Mouse (Mus musculus): ENCODE results near the gene Arl8b. TPM values are rescaled to one million over a fixed set of nuclear protein-coding genes. Genes with fewer than 3 reads are reported as not detected.
A peak's percentile ranks its signal among the peaks of the same experiment; 100 is the strongest.

Gene Arl8b
- total and polyA plus RNA-seq, 2 experiments from 2014 or later: 75.9 to 97.6 TPM

GRCm38 (mm10) chr6:108784056-108784455, 1.2 kb downstream of the Arl8b start:
- Histone ChIP-seq H3K27ac (ENCODE audit: low read depth, low read length) (no peak overlapping the region), H3K36me3 (ENCODE audit: insufficient read depth) (no peaks in the 10 kb centered on the region), H3K9me3 (ENCODE audit: low read length) (no peaks in the 10 kb centered on the region), H3K9ac (peak overlapping the region; percentile 98), H3K27me3 (ENCODE audit: insufficient read depth, low read length) (no peaks in the 10 kb centered on the region), H3K4me1 (ENCODE audit: insufficient read depth) (peaks cover 11% of the 10 kb centered on the region), H3K4me3 (ENCODE audit: low read depth, low read length) (peak overlapping the region; percentile 100), H3K4me2 (ENCODE audit: low read depth) (peak overlapping the region; percentile 63)
- ATAC-seq (no peak), DNase-seq (no peak)
- no peak for TF ChIP-seq CTCF (IDR thresholded peaks at IDR 0.05; ENCODE audit: low read depth)
- WGBS: 29% methylated on average over 11 of the region's 11 CpGs

GRCm38 (mm10) chr6:108784796-108785195, 1.9 kb downstream of the Arl8b start:
- no peak overlapping the region for H3K27ac ChIP-seq (ENCODE audit: low read depth, low read length)
- 74% methylated on average over 5 of the region's 5 CpGs for WGBS
- peak overlapping the region; percentile 100; the same call in 1 of the 2 replicates for H3K4me3 ChIP-seq (ENCODE audit: low read depth, low read length)
- no peaks in the 10 kb centered on the region for H3K9me3 ChIP-seq (ENCODE audit: low read length)
- peak overlapping the region; percentile 63 for H3K4me2 ChIP-seq (ENCODE audit: low read depth)
- no peaks in the 10 kb centered on the region for H3K27me3 ChIP-seq (ENCODE audit: insufficient read depth, low read length)
- TF ChIP-seq CTCF (IDR thresholded peaks at IDR 0.05; ENCODE audit: low read depth): no peak
- no peaks in the 10 kb centered on the region for H3K36me3 ChIP-seq (ENCODE audit: insufficient read depth)
- ATAC-seq: no peak
- 0 out of 2 replicates have a peak overlapping the region, but pooled peaks have one; percentile 10 for H3K9ac ChIP-seq
- peaks cover 11% of the 10 kb centered on the region for H3K4me1 ChIP-seq (ENCODE audit: insufficient read depth)
- no peak for DNase-seq

- no peak overlapping the region for H3K4me2 ChIP-seq (ENCODE audit: low read depth)
- no peak for TF ChIP-seq CTCF (IDR thresholded peaks at IDR 0.05; ENCODE audit: low read depth)
These were observed 2.7 kb downstream of the Arl8b start for GRCm38 (mm10) chr6:108785551-108785950.

GRCm38 (mm10) chr6:108791498-108791897, 8.6 kb downstream of the Arl8b start:
- H3K4me2 ChIP-seq (ENCODE audit: low read depth): no peak overlapping the region
- H3K9me3 ChIP-seq (ENCODE audit: low read length): no peaks in the 10 kb centered on the region
- H3K4me3 ChIP-seq (ENCODE audit: low read depth, low read length): no peak overlapping the region
- WGBS: 88% methylated on average over 5 of the region's 5 CpGs
- H3K36me3 ChIP-seq (ENCODE audit: insufficient read depth): no peaks in the 10 kb centered on the region
- H3K4me1 ChIP-seq (ENCODE audit: insufficient read depth): 0 out of 2 replicates have a peak, but pooled peaks cover 3% of the 10 kb centered on the region
- H3K27me3 ChIP-seq (ENCODE audit: insufficient read depth, low read length): no peaks in the 10 kb centered on the region
- no peak for DNase-seq
- no peak for TF ChIP-seq CTCF (IDR thresholded peaks at IDR 0.05; ENCODE audit: low read depth)
- no peak overlapping the region for H3K27ac ChIP-seq (ENCODE audit: low read depth, low read length)
- no peak overlapping the region for H3K9ac ChIP-seq
- ATAC-seq: no peak

More at GRCm38 (mm10) chr6:108785551-108785950, 2.7 kb downstream of the Arl8b start:
- ATAC-seq: no peak
- Histone ChIP-seq H3K27ac (ENCODE audit: low read depth, low read length) (no peak overlapping the region), H3K4me3 (ENCODE audit: low read depth, low read length) (no peak overlapping the region), H3K9ac (no peak overlapping the region), H3K27me3 (ENCODE audit: insufficient read depth, low read length) (no peaks in the 10 kb centered on the region), H3K9me3 (ENCODE audit: low read length) (no peaks in the 10 kb centered on the region), H3K36me3 (ENCODE audit: insufficient read depth) (no peaks in the 10 kb centered on the region), H3K4me1 (ENCODE audit: insufficient read depth) (peaks cover 11% of the 10 kb centered on the region)
- DNase-seq: no peak
- 88% methylated on average over 3 of the region's 3 CpGs for WGBS

GRCm38 (mm10) chr6:108795912-108796311, 13.0 kb downstream of the Arl8b start:
- Histone ChIP-seq H3K27me3 (ENCODE audit: insufficient read depth, low read length) (no peaks in the 10 kb centered on the region), H3K4me2 (ENCODE audit: low read depth) (no peak overlapping the region), H3K4me3 (ENCODE audit: low read depth, low read length) (no peak overlapping the region), H3K4me1 (ENCODE audit: insufficient read depth) (0 out of 2 replicates have a peak, but pooled peaks cover 3% of the 10 kb centered on the region), H3K9ac (no peak overlapping the region), H3K36me3 (ENCODE audit: insufficient read depth) (no peaks in the 10 kb centered on the region), H3K27ac (ENCODE audit: low read depth, low read length) (no peak overlapping the region), H3K9me3 (ENCODE audit: low read length) (no peaks in the 10 kb centered on the region)
- TF ChIP-seq CTCF (IDR thresholded peaks at IDR 0.05; ENCODE audit: low read depth): no peak
- ATAC-seq (no peak), DNase-seq (no peak)
- WGBS: 71% methylated on average over 1 of the region's 1 CpGs

- Histone ChIP-seq H3K9ac (no peak overlapping the region), H3K4me3 (ENCODE audit: low read depth, low read length) (no peak overlapping the region), H3K36me3 (ENCODE audit: insufficient read depth) (no peaks in the 10 kb centered on the region), H3K4me2 (ENCODE audit: low read depth) (no peak overlapping the region), H3K27me3 (ENCODE audit: insufficient read depth, low read length) (no peaks in the 10 kb centered on the region), H3K9me3 (ENCODE audit: low read length) (no peaks in the 10 kb centered on the region), H3K27ac (ENCODE audit: low read depth, low read length) (no peak overlapping the region), H3K4me1 (ENCODE audit: insufficient read depth) (0 out of 2 replicates have a peak, but pooled peaks cover 1% of the 10 kb centered on the region)
- WGBS: 34% methylated on average over 2 of the region's 2 CpGs
- no peak for TF ChIP-seq CTCF (IDR thresholded peaks at IDR 0.05; ENCODE audit: low read depth)
- DNase-seq: no peak
- no peak for ATAC-seq
These were observed 13.8 kb downstream of the Arl8b start for GRCm38 (mm10) chr6:108796706-108797105.

GRCm38 (mm10) chr6:108805194-108805593, 22.3 kb downstream of the Arl8b start:
- Histone ChIP-seq H3K27ac (ENCODE audit: low read depth, low read length) (no peak overlapping the region), H3K4me3 (ENCODE audit: low read depth, low read length) (no peak overlapping the region), H3K36me3 (ENCODE audit: insufficient read depth) (no peaks in the 10 kb centered on the region), H3K27me3 (ENCODE audit: insufficient read depth, low read length) (no peaks in the 10 kb centered on the region), H3K4me1 (ENCODE audit: insufficient read depth) (peaks cover 12% of the 10 kb centered on the region; the same call in 1 of the 2 replicates), H3K4me2 (ENCODE audit: low read depth) (no peak overlapping the region), H3K9ac (no peak overlapping the region), H3K9me3 (ENCODE audit: low read length) (no peaks in the 10 kb centered on the region)
- 21% methylated on average over 1 of the region's 1 CpGs for WGBS
- ATAC-seq (peak; percentile 92), DNase-seq (peak; percentile 34)
- no peak for TF ChIP-seq CTCF (IDR thresholded peaks at IDR 0.05; ENCODE audit: low read depth)
